Mouse (Mus musculus): ENCODE results near the gene Gm20388. TPM values are rescaled to one million over a fixed set of nuclear protein-coding genes. Genes with fewer than 3 reads are reported as not detected.

Gene Gm20388
- total RNA-seq, 1 experiment from 2014 or later: 35.7 TPM

DNA sequence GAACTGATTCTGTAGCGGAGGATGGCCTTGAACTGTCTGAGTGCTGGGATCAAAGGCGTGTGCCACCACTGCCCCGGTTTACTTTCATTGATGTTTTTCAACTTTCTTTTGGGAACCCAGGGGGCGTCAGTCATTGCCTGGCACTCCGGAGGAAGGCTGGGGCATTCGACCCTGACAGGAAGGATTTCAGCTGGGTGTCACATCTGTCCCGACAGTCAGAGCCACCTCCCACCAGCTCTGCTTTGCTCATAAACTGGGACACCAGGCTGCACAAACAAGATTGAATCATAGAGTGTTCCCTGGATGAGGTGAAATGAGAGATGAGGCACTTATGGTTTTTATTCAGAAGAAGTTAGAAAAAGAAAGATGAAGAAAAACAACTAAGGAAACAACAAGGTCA, 41.6 kb downstream of the Gm20388 start:
- ATAC-seq (replicated peaks; ENCODE audit: low read depth, poor library complexity, severe bottlenecking): no peak

DNA sequence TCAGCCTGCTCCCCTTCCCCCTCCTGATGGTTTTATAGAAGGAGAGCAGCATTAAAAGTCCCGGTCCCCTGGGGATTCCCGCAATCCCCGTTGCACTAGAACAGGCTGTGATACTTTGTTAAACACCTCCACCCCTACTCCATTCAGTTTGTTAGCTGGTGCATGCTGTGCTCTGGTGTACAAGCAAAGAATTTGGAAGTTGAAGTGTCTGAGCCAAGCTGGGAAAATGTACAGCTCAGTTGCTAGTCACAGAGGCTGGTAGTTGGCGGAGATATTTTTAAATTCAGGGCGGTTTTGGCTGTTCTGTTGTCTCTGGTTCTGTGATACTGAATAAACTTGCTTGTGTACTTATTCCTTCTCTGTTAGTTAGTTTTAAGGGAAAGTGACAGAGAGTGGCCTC, 42.1 kb downstream of the Gm20388 start:
- no peak for ATAC-seq (replicated peaks; ENCODE audit: low read depth, poor library complexity, severe bottlenecking)

DNA sequence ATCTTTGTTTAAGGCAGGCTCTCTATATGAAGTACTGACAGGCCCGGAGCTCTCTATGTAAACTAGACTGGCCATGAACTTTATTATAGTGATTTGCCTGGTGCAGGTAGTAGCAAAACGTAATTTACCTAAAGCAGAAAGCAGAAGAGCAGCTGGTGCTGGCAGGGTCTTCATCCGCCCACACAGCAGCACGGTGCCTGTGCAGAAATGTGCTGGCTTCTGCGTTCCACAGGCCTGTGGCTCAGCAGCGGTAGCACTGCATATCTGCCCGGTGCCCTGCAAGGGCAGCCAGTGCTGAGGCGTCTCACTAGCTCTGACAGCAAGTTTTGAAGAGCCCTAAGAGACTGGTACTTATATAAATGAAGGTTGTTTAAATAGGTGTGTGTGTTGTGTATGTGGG, 44.7 kb downstream of the Gm20388 start:
- no peak for ATAC-seq (replicated peaks; ENCODE audit: low read depth, poor library complexity, severe bottlenecking)

DNA sequence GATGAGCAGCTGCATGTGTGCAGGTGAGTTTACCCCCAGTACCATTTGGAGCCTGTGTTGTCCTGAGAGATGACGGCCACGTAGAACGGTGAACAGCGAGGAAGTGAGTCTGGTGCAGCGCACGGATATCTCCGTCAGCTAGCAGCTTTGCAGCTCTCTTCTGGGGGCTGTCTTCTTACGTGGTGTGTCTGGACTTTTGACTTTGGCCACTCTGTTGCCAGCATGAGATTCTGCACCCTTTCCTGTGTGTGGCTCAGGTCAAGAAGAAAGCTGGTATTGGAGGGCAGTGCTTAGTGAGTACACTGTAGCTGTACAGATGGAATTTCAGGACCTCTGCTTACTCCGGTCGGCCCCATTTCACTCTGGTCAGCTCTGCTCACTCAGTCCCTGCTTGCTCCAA, 47.4 kb downstream of the Gm20388 start:
- ATAC-seq (replicated peaks; ENCODE audit: low read depth, poor library complexity, severe bottlenecking): no peak

DNA sequence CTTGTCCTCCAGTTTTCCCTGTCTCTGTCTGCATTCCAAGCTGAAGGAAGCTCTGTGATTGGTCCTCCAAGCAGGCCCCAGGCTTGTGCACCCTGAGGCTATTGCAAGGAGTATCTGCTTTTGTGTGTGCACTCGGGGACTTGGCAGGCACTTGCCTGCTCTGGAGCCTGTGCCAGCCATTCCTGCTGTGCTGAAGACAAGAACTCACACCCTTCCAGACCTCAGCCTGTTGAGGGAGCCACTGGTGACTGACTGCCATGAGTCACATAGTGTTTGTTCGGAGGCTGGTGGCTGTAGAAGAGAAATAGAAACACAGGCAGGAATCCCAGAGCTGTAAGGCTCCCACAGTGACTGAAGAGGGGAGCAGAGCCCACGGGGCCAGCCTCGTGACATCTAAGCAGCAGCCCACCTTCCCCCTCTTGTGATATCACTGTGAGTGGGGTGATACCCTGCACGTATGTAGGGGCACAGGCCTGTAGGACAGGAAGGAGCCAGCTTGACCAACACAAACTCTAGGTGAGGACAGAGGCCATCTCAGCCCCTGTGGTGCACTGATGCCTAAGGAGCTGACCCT, 50.0 kb downstream of the Gm20388 start:
- no peak for ATAC-seq (replicated peaks; ENCODE audit: low read depth, poor library complexity, severe bottlenecking)

DNA sequence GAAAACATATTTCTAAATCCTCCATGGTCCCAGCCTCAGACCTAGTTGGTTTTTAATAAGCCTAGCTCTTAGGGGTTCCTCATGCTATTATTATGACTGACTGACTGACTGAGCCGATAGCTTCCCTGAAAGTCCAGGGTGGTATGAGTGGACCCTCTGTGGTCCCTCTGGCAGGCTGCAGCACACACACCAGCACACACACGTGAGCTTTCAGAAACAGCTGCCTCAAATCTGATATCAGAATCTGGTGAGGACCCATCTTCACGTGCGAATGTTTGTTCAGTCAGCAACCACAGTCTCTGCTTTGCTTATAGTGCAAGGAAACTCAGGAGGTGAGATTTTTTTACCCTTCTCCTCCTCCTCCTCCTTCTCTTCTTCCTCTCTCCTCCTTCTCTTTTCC, 54.2 kb downstream of the Gm20388 start:
- no peak for ATAC-seq (replicated peaks; ENCODE audit: low read depth, poor library complexity, severe bottlenecking)

DNA sequence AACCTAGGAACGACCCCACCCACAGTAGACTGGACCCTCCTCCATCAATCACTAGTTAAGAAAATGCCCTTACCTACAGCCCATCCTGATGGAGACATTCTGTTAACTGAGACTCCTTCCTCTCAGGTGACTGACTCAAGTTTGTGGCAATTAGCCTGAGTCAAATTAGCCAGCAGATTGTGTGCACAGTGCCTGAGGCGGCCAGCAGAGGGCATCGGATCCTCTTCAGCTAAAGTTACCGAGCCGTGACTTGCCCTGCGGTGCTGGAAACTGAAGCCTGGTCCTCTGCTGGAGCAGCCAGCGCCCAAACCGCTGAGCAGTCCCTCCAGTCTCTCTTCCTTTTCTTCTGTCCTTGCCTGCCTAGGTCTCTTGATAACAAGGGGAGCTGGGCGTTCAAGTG, 56.8 kb downstream of the Gm20388 start:
- no peak for ATAC-seq (replicated peaks; ENCODE audit: low read depth, poor library complexity, severe bottlenecking)

DNA sequence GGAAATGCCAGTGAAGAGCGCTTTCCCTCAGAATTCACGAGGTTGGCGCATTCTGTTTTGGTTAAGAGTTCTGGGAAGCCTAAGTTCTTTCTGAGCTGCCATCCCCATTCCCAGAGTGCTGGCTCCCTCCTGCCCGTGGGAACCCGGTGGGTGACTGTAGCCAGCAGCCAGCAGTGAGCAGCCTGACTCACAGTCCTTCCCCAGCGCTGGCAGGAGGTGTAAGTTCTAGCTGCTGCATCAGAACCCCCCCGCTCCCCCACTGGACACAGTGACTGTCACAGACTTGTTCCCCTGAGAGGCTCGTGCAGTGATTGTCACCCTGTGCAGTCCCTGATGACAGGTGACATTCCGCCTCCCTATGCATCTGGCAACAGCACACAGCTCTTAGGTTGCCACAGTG, 59.5 kb downstream of the Gm20388 start:
- ATAC-seq (replicated peaks; ENCODE audit: low read depth, poor library complexity, severe bottlenecking): no peak

DNA sequence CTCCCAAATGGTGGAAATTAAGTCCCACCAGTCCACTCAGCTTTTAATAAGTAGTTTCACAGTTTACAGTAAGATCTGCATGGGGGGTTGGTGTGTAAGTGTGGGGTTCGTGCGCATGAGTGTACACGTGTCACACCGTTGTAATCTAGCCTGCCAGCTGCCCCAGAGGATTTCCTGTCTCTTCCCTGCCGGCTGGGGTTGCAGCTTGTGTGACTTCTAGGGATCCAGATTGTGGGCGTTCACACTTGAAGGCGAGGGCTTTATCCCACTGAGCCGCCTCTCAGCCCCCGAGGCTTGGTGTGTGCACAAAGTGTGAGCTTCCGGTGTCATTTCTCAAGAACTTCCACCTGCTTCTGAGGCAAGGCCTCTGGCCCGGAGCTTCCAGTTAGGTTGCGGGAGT, 61.9 kb downstream of the Gm20388 start:
- ATAC-seq (replicated peaks; ENCODE audit: low read depth, poor library complexity, severe bottlenecking): peak; percentile 90

DNA sequence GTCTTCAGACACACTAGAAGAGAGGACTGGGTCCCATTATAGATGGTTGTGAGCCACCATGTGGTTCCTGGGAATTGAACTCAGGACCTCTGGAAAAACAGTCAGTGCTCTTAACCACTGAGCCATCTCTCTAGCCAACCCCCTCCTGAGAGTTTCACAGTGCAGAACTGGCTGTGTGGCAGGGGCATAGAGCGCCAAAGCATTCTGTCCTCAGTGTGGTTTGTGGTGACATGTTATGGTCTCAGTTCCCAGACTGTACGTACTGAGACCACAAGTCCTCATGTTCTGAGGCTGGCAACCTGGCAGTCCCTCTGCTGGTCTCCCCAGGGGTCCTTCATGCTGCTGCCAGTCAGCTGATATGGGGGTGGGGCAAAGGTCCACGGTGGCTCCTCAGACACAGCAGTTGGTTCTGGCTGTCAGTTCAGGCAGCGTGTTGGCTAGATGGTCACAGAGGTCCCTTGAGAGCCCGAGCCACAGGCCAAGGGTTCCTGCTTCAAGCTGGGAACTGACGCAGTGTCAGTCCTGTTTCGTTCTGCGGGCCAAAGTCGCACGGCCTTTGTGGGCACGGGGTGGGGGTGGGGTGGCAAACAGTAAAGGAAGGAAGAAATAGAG, 68.2 kb downstream of the Gm20388 start:
- peak; percentile 69 for ATAC-seq (replicated peaks; ENCODE audit: low read depth, poor library complexity, severe bottlenecking)

DNA sequence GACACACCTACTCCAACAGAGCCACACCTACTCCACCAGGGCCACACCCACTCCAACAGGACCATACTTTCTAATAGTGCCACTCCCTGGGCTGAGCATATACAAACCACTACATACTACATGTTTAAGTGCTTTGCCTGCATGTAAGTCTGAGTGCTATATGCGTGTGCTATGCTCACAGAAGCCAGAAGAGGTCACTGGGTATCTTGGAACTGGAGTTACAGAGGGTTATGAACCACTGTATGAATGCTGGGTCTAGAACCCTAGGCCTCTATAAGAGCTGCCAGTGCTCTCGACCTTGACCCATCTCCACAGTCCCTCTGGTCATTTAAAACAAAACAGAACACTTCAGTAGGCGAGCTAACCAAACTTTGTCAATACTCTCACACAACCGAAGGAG, 70.6 kb downstream of the Gm20388 start:
- no peak for ATAC-seq (replicated peaks; ENCODE audit: low read depth, poor library complexity, severe bottlenecking)

DNA sequence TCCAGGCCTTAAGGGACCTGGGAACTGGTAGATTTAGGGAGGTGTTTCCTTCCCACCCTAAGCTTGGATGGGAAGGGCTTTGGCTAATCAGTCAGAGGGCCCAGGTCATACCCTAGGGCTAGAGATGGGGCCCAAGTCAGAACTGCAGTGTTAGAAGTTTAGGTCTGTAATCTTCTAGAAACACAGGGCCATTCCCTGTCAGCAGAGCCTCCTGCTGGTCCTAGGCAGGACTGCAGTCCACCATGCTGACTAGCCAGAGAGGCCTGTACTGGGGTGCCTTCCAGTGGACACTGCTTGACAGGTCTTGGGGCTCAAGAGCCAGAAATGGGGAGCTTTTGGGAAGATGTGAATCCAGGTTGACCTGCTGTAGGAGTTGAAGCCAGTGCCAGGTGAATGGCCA, 73.4 kb downstream of the Gm20388 start:
- ATAC-seq (replicated peaks; ENCODE audit: low read depth, poor library complexity, severe bottlenecking): no peak

DNA sequence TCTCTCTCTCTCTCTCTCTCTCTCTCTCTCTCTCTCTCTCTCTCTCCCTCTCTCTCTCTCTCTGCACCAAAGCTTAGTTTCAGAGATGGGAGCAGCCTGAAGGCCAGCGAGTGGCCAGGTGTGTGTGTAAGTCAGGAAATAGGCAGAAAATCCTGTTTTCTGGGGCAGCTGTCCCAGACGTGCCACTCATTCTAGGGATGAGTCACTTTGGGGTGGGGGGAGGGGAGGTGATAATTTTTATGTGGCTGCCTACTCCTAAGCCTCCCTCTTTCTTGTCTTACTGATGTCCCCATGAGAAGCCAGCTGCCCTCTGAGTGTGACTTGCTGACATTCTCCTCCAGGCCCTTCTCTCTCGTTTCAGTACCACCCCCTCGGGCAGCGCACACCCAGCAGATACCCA, 75.5 kb downstream of the Gm20388 start:
- no peak for ATAC-seq (replicated peaks; ENCODE audit: low read depth, poor library complexity, severe bottlenecking)

DNA sequence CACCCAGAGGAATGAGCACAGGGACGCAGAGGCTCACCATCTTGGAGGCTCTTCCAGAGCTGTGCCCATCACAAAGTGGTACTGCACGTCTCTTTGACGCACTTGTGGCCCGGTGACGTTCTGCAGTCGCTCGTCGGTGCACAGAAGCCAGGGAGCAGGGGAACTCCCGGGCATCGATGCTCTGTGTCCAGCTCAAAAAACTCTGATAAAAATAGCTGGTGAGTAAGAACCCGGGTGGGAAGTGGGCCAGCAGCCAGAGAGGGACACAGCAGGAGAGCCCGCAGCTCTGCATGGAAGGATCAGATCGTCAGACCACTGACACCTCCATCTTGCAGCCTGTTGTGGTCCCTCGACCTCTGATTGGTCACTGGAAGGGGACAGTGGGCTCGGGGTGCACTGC, 77.4 kb downstream of the Gm20388 start:
- ATAC-seq (replicated peaks; ENCODE audit: low read depth, poor library complexity, severe bottlenecking): no peak

DNA sequence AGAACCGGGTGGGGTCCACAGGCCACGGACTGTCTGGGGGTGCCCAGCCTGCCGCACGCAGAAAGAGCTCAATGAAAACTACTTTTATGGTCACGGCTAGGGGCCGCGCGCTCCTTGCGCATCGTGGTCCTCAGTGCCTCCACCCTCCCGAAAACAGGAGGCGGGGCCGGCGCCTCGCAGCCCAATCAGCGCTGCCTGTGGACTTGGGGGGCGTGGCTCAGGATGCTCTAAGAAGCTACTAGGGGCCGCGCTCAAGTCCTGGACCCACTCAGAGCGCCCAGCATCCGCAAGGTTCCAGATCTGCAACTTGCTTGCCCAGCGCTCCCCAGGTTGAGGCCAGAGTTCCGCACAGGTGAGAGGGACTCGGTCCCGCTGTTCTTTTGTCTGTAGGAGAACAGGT, 81.6 kb downstream of the Gm20388 start, which contains the start of gene Crispld2:
Gene Crispld2, plus strand, starts transcription at position 190 of the 400 bp plus-strand sequence.
- ATAC-seq (replicated peaks; ENCODE audit: low read depth, poor library complexity, severe bottlenecking): peak; percentile 97

DNA sequence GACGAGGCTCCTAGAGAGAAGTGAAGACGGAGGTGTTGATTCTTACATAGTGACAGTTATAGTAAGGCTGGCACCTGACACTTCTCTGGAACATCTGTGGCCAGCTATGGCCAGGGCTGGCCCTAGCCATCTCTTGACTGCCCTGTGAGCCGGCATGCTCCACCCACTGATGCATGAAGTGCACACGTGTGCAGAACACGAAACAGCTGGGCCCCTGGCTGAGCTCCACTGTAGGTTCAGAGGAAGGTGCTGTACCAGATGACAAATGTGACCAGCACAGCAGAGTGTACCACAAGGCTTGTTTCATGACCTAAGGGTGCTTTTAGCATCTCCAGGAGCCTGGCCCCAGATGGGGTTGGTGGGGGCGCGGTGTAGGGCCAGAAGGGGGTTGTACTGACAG, 83.5 kb downstream of the Gm20388 start:
- ATAC-seq (replicated peaks; ENCODE audit: low read depth, poor library complexity, severe bottlenecking): no peak

DNA sequence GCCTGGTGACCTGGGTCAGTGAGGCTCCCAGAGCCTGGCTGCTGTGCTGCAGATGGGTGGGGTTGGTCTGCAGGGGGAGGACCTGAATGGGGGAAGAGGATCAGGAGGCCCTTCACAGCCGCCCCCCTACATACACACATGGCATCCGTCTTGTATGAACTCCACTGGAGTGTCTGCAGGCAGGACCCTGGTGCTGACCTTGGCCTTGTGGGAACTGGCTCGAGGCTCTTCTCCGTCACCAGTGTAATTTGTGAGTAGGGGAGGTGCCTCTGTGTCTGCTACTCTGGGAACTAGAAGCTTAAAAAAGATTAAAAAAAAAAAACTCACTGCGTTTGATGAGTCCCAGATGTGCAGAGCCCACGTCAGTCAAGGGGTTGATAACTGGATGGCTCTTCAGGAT, 83.9 kb downstream of the Gm20388 start:
- ATAC-seq (replicated peaks; ENCODE audit: low read depth, poor library complexity, severe bottlenecking): no peak

DNA sequence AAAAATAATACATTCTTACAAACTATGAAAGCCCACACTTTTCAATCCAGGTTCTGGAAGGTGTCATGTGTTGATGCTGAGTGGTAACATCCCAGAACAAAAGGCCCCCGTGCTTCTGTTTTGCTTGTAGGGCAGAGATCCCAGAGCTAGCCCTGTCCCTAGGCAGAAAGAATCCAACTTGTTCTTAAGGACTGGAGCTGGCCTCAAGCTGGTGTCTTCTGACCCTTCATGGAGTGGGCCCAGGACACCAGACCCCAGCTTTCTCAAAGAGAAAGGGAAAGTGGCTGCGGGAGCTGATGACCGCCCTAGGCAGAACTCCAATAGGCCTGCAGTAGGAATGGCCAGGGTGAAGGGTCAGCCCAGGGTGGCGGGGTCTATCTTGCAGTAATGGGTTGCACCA, 86.6 kb downstream of the Gm20388 start:
- no peak for ATAC-seq (replicated peaks; ENCODE audit: low read depth, poor library complexity, severe bottlenecking)

DNA sequence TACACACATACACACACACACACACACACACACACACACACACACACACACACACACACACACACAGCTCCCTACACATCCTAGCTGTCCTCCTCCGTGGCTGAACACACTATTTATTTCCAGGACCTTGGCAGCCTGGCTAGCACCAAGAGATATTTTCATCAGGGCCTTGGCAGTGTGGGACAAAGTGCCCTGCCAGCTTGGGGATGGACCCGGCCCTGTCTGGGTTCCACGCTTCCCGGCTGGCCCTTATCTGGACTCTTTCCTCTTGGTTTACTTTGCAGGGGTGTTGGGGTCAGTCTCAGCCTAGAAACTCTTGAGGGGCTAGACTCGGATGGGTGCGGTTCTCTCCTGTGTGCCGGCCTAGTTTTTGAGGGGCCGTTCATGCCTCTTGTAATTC, 89.8 kb downstream of the Gm20388 start:
- no peak for ATAC-seq (replicated peaks; ENCODE audit: low read depth, poor library complexity, severe bottlenecking)

DNA sequence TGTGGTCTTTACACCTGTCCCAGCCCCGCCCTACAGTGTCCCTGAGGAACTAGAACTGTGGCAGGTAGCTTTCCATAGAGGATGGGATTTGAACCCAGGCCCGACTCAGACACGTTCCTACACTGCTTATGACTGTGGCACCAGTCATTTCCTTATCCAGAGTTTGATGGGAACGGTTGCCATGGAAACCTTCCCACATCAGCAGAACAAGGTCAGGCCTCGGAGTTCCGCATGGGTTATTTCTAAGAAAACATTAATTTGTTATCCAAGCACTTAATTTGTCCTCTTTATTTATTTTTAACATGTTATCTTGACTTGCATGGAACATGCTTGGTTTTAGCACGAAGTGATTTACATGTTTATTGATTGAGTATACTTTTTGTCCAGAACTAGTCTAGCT, 91.1 kb downstream of the Gm20388 start:
- ATAC-seq (replicated peaks; ENCODE audit: low read depth, poor library complexity, severe bottlenecking): no peak

DNA sequence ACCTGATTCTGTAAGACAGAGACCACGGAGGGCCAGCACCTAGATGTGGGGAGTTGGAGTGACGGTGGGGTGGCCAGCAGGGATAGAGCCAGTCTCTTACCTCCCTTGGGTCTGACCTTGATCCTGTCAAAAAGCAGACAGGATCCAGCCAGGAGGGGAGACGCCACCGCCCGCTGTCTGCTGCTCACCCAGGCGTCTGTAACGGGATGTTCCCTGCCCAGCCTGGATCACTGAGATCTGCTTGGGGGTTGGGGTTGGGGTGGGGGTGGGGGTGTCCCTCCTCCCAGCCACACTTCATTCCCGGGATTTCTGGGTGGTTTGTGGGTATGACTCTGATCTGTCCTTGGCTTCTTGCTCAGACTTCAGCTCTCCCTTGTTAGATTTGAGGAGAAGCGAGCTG, 91.7 kb downstream of the Gm20388 start:
- no peak for ATAC-seq (replicated peaks; ENCODE audit: low read depth, poor library complexity, severe bottlenecking)

DNA sequence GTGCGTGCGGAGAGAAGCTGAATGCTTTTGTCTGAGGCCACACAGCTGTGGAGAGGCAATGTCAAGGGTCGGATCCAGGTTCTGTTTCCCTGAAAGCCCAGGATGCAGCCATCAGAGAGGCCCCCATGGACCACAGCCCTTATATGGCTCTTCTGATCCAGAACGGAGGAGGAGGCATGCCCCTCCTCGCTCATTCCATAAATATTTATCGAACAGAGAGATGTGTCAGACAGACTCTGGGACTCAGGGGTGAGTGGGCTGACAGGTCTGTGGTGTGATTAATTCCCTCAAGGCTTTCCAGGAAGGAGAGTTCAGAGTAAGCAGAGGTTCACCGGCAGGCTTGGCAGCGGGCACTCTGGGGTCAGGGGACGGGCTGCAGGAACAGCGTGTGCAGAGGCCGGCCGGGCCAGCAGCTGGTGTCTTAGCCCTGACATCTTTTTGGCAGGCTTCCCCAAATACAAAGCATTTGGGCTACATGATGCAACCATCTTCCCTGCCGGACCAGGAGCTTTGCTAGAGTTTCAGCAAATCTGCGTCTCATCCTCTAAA, 93.6 kb downstream of the Gm20388 start:
- ATAC-seq (replicated peaks; ENCODE audit: low read depth, poor library complexity, severe bottlenecking): no peak

Data from common myeloid progenitor, adult 5-6 weeks (primary cell).